Comparison of ENCODE assay signal across 13 mouse cellular contexts in genomic region chr7:76777237-76777855, GRCm38 (mm10).
DNase-seq lines count a peak whose midpoint lies in the region; ATAC-seq and TF ChIP-seq lines count a peak whose summit lies in the region.
"Had no signal": no experiment of that assay in that cellular context is flagged by ENCODE, and none has a peak within 500 bp of the region (broad histone marks: within the 10 kb centered on the region; RNA-seq: fewer than 3 reads in every experiment).

No protein-coding gene starts in this region.

- no peaks in the 10 kb centered on the region for H3K27me3 ChIP-seq in kidney, postnatal 0 days (ENCODE audit: insufficient read depth, low read length)
- peaks cover 14% of the 10 kb centered on the region for H3K27me3 ChIP-seq in limb, embryonic 13.5 days
- H3K27me3 ChIP-seq: heart, embryonic 12.5 days; hindbrain, embryonic 15.5 days had no signal

- no peak overlapping the region for H3K4me2 ChIP-seq in kidney, postnatal 0 days (ENCODE audit: low read length)
- no peak overlapping the region for H3K4me2 ChIP-seq in limb, embryonic 13.5 days (replicated peaks)
- H3K4me2 ChIP-seq: heart, embryonic 12.5 days; hindbrain, embryonic 15.5 days had no signal

- no peak for TF ChIP-seq POLR2A in brain, embryonic 14.5 days (IDR thresholded peaks at IDR 0.05; ENCODE audit: borderline replicate concordance, extremely low read depth, insufficient read depth, insufficient read length, poor library complexity, severe bottlenecking)

- H3K36me3 ChIP-seq in kidney, postnatal 0 days (ENCODE audit: insufficient read depth, low read length): no peaks in the 10 kb centered on the region
- no peaks in the 10 kb centered on the region for H3K36me3 ChIP-seq in limb, embryonic 13.5 days
- H3K36me3 ChIP-seq: heart, embryonic 12.5 days; hindbrain, embryonic 15.5 days had no signal

- DNase-seq in kidney, postnatal 0 days (ENCODE audit: low spot score): peak; percentile 68
- no peak for DNase-seq in kidney, postnatal 14 days
- DNase-seq in brain, embryonic 14.5 days (ENCODE audit: low read depth): peak; percentile 23
- DNase-seq in embryo, embryonic 11.5 days (ENCODE audit: low read depth, low spot score): peak; percentile 53
- no peak for DNase-seq in kidney, postnatal 4 days
- DNase-seq in adrenal gland, postnatal 10 days: no peak
- DNase-seq: kidney, adult 8-10 months; liver had no signal

- no peaks in the 10 kb centered on the region for H3K4me1 ChIP-seq in kidney, postnatal 0 days (replicated peaks; ENCODE audit: insufficient read depth, low read length)
- H3K4me1 ChIP-seq in limb, embryonic 13.5 days: peaks cover 15% of the 10 kb centered on the region; the same call in 1 of the 2 replicates
- H3K4me1 ChIP-seq: heart, embryonic 12.5 days had no signal

- no peaks in the 10 kb centered on the region for H3K9me3 ChIP-seq in kidney, postnatal 0 days (replicated peaks; ENCODE audit: low read length)
- H3K9me3 ChIP-seq in limb, embryonic 13.5 days: no peaks in the 10 kb centered on the region
- H3K9me3 ChIP-seq: heart, embryonic 12.5 days; hindbrain, embryonic 15.5 days had no signal

- ATAC-seq in kidney, postnatal 0 days (replicated peaks; ENCODE audit: low FRiP score, low read depth): no peak
- ATAC-seq in limb, embryonic 13.5 days (ENCODE audit: low FRiP score, low read depth): peak; percentile 85
- ATAC-seq: lung, postnatal 0 days; midbrain, embryonic 16.5 days had no signal

- no peak overlapping the region for H3K27ac ChIP-seq in kidney, postnatal 0 days
- no peak overlapping the region for H3K27ac ChIP-seq in limb, embryonic 13.5 days
- H3K27ac ChIP-seq: hindbrain, embryonic 15.5 days had no signal

- TF ChIP-seq CTCF in kidney, postnatal 0 days (IDR thresholded peaks at IDR 0.05; ENCODE audit: low read depth): no peak
- no peak for TF ChIP-seq CTCF in brain, embryonic 14.5 days (IDR thresholded peaks at IDR 0.05; ENCODE audit: borderline replicate concordance, extremely low read depth, insufficient read depth, insufficient read length)

- WGBS in kidney, postnatal 0 days: 18% methylated on average over 5 of the region's 5 CpGs
- 7% methylated on average over 5 of the region's 5 CpGs for WGBS in limb, embryonic 13.5 days

- H3K4me3 ChIP-seq in kidney, postnatal 0 days (replicated peaks; ENCODE audit: low read depth, low read length): no peak overlapping the region
- H3K4me3 ChIP-seq in limb, embryonic 13.5 days: no peak overlapping the region
- H3K4me3 ChIP-seq: heart, embryonic 12.5 days; hindbrain, embryonic 15.5 days had no signal

- H3K9ac ChIP-seq in kidney, postnatal 0 days (ENCODE audit: low read depth, low read length): no peak overlapping the region
- H3K9ac ChIP-seq in limb, embryonic 13.5 days: no peak overlapping the region
- H3K9ac ChIP-seq: heart, embryonic 12.5 days; hindbrain, embryonic 15.5 days had no signal

Comparison
In these comparisons a context has a peak if more than half of its experiments do, and no peak if none do; other contexts are left out.
1. DNase-seq: peak in kidney, postnatal 0 days (single experiment), brain, embryonic 14.5 days (single experiment) and embryo, embryonic 11.5 days (single experiment); none in kidney, postnatal 14 days (single experiment), kidney, postnatal 4 days (0 of 2) and adrenal gland, postnatal 10 days (single experiment).